Mouse (Mus musculus): ENCODE measurements around the gene Zfp72. TPM values are rescaled to one million over a fixed set of nuclear protein-coding genes. Genes with fewer than 3 reads are reported as not detected.

Zfp72 gene
- total RNA-seq (2012; rRNA removed) (1.6 and 2.2 TPM in 2 replicates), polyA plus RNA-seq (2012; ENCODE audit: insufficient read depth in 1 of 2, insufficient read length in 2 of 2, low read depth in 1 of 2, low replicate concordance in 2 of 2, missing spikeins in 1 of 2) (1 to 10 TPM in 1 of 2 experiments, not detected in 1; 2.0 TPM)

DNA sequence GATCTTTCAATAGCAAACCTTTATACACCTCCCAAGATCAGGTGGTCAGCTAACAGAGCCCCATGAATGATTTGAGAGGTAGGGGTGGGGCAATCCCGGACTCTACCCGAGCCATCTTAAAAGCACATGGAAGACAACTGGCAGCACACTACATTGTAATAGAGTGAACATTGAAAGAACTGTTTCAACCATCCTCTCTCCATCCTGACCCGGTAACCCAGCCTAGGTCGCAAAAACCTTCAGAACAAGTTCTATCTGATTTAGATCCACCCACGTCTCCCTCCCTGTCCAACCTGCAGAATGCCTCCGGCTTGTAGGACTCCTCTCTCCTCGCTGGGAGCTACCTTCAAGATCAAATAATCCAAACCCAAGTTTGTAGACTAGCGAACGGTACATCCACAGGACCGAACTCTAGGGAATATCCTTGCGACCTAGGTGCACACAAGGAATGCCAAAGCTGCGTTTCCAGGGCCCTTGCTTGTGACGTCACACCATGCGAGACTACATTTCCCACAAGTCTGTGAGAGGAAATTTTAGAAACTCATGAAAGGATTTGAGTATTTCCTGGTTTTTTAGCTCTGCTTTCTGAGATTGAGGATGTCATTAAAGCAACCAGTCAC lies at the start of gene Zfp72:
Zfp72 (minus strand) TSS at position 466 of the 620 bp plus-strand sequence.
- H3K4me1 ChIP-seq (ENCODE audit: control insufficient read depth in 1 of 2, insufficient read depth in 2 of 2, low read length in 2 of 2), result no peaks in the 10 kb centered on the region
- peak within 1 kb of the TSS; percentile 67 for H3K9ac ChIP-seq (ENCODE audit: control insufficient read depth, low read depth, low read length, poor library complexity, severe bottlenecking)
- TF ChIP-seq RCOR1 (IDR thresholded peaks at IDR 0.05; ENCODE audit: low read depth, low read length) (peak; percentile 82), MAX (IDR thresholded peaks at IDR 0.05; ENCODE audit: low read length) (peak; percentile 60), ETS1 (IDR thresholded peaks at IDR 0.05; ENCODE audit: low read depth, low read length) (no peak), KAT2A (conservative IDR thresholded peaks at IDR 0.05; ENCODE audit: low read depth, low read length) (peak; percentile 74), ELF1 (IDR thresholded peaks at IDR 0.05; ENCODE audit: low read depth, low read length) (peak; percentile 88), MXI1 (IDR thresholded peaks at IDR 0.05; ENCODE audit: low read depth, low read length) (peak; percentile 82), GATA1 (IDR thresholded peaks at IDR 0.05; ENCODE audit: low read depth, low read length) (peak; percentile 19; the same call in 1 of the 2 replicates), TBP (IDR thresholded peaks at IDR 0.05; ENCODE audit: low read depth, low read length) (peak; percentile 60; the same call in 1 of the 2 replicates), SMC3 (IDR thresholded peaks at IDR 0.05; ENCODE audit: low read depth, low read length) (no peak), CTCF (IDR thresholded peaks at IDR 0.05 in 2 of 3, conservative IDR thresholded peaks at IDR 0.05 in 1 of 3; ENCODE audit: control insufficient read depth in 1 of 3, insufficient read depth in 1 of 3, low read depth in 2 of 3, low read length in 3 of 3, poor library complexity in 1 of 3, severe bottlenecking in 1 of 3) (no peak), GABPA (IDR thresholded peaks at IDR 0.05; ENCODE audit: low read depth, low read length) (no peak), MYC (IDR thresholded peaks at IDR 0.05; ENCODE audit: low read depth, low read length) (0 out of 2 replicates have a peak, but pooled peaks have one; percentile 63), SIN3A (IDR thresholded peaks at IDR 0.05; ENCODE audit: low read length) (peak; percentile 95), POLR2A (IDR thresholded peaks at IDR 0.05; ENCODE audit: control insufficient read depth in 1 of 2, insufficient read depth in 1 of 2, low read depth in 1 of 2, low read length in 2 of 2, poor library complexity in 1 of 2) (peak; percentile 46; a peak in 2 of 4 replicates), USF1 (IDR thresholded peaks at IDR 0.05; ENCODE audit: low read depth, low read length) (no peak), NELFE (IDR thresholded peaks at IDR 0.05; ENCODE audit: low read depth, low read length) (peak; percentile 50), POLR2AphosphoS2 (IDR thresholded peaks at IDR 0.05; ENCODE audit: low read length) (no peak), HCFC1 (IDR thresholded peaks at IDR 0.05; ENCODE audit: low read depth, low read length) (peak; percentile 99), NRF1 (IDR thresholded peaks at IDR 0.05; ENCODE audit: insufficient read depth, low read depth, low read length, poor library complexity, severe bottlenecking) (no peak)
- DNase-seq (ENCODE audit: low read depth, low spot score), result peak; percentile 88
- H3K79me2 ChIP-seq (ENCODE audit: control insufficient read depth, insufficient read depth, low read length, poor library complexity), result peaks cover 2% of the 10 kb centered on the region; the same call in 1 of the 2 replicates
- H3K36me3 ChIP-seq (ENCODE audit: control insufficient read depth in 1 of 2, insufficient read depth in 2 of 2, low read length in 2 of 2), result peaks cover 0 to 2% of the 10 kb centered on the region in 2 experiments; a peak in 2 of 4 replicates
- no peak within 1 kb of the TSS; the same call in 1 of the 2 replicates for H3K27ac ChIP-seq (ENCODE audit: control insufficient read depth, low read depth, low read length)
- H3K4me3 ChIP-seq (ENCODE audit: control insufficient read depth in 1 of 2, insufficient read depth in 1 of 2, low read depth in 2 of 2, low read length in 2 of 2), result peak within 1 kb of the TSS; percentile 96 to 99
- H3K9me3 ChIP-seq (replicated peaks; ENCODE audit: insufficient read depth, low read length), result no peaks in the 10 kb centered on the region
- H3K27me3 ChIP-seq (ENCODE audit: control insufficient read depth in 1 of 2, insufficient read depth in 2 of 2, low read length in 2 of 2), result peaks cover 2% of the 10 kb centered on the region in 2 experiments; a peak in 2 of 4 replicates

DNA sequence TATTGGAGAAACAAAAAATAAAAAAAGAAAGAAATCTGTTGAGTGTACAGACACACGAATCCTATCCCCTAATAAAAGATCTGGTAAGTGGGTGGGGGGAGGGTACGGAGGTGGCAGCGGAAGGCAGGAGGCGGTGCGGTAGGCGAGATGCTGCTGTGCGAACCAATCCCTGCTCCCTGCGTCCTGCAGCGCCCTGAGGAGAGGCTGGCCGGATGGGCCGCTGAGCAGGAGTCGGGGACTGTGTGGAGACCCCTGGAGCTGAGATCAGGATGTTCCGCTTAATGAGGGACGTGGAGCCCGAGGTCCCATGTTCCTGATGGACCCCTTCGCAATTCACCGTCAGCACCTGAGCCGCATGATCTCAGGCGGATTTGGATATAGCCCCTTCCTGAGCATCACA lies 49.3 kb upstream of the Zfp72 start:
- Histone ChIP-seq H3K9me3 (replicated peaks; ENCODE audit: insufficient read depth, low read length) (no peaks in the 10 kb centered on the region), H3K36me3 (ENCODE audit: control insufficient read depth in 1 of 2, insufficient read depth in 2 of 2, low read length in 2 of 2) (no peaks in the 10 kb centered on the region), H3K4me1 (ENCODE audit: control insufficient read depth in 1 of 2, insufficient read depth in 2 of 2, low read length in 2 of 2) (no peaks in the 10 kb centered on the region), H3K27ac (ENCODE audit: control insufficient read depth, low read depth, low read length) (no peak overlapping the region), H3K4me3 (ENCODE audit: control insufficient read depth in 1 of 2, insufficient read depth in 1 of 2, low read depth in 2 of 2, low read length in 2 of 2) (no peak overlapping the region), H3K79me2 (ENCODE audit: control insufficient read depth, insufficient read depth, low read length, poor library complexity) (no peaks in the 10 kb centered on the region), H3K27me3 (ENCODE audit: control insufficient read depth in 1 of 2, insufficient read depth in 2 of 2, low read length in 2 of 2) (no peaks in the 10 kb centered on the region), H3K9ac (ENCODE audit: control insufficient read depth, low read depth, low read length, poor library complexity, severe bottlenecking) (no peak overlapping the region)
- DNase-seq (ENCODE audit: low read depth, low spot score), result no peak
- TF ChIP-seq MAFK (IDR thresholded peaks at IDR 0.05; ENCODE audit: borderline replicate concordance, low read depth, low read length) (no peak), NRF1 (IDR thresholded peaks at IDR 0.05; ENCODE audit: insufficient read depth, low read depth, low read length, poor library complexity, severe bottlenecking) (no peak), MAX (IDR thresholded peaks at IDR 0.05; ENCODE audit: low read length) (no peak), ZMIZ1 (IDR thresholded peaks at IDR 0.05; ENCODE audit: low read depth, low read length) (no peak), EP300 (IDR thresholded peaks at IDR 0.05; ENCODE audit: low read depth in 1 of 2, low read length in 2 of 2) (no peak), MYB (IDR thresholded peaks at IDR 0.05; ENCODE audit: low read depth, low read length) (no peak), SMC3 (IDR thresholded peaks at IDR 0.05; ENCODE audit: low read depth, low read length) (no peak), SIN3A (IDR thresholded peaks at IDR 0.05; ENCODE audit: low read length) (no peak), MYC (IDR thresholded peaks at IDR 0.05; ENCODE audit: low read depth, low read length) (no peak), ZKSCAN1 (IDR thresholded peaks at IDR 0.05; ENCODE audit: low read depth, low read length) (no peak), USF1 (IDR thresholded peaks at IDR 0.05; ENCODE audit: low read depth, low read length) (no peak), JUND (IDR thresholded peaks at IDR 0.05; ENCODE audit: low read depth, low read length) (no peak), NELFE (IDR thresholded peaks at IDR 0.05; ENCODE audit: low read depth, low read length) (no peak), POLR2AphosphoS5 (IDR thresholded peaks at IDR 0.05; ENCODE audit: borderline replicate concordance, low read depth, low read length) (no peak), CTCF (IDR thresholded peaks at IDR 0.05 in 2 of 3, conservative IDR thresholded peaks at IDR 0.05 in 1 of 3; ENCODE audit: control insufficient read depth in 1 of 3, insufficient read depth in 1 of 3, low read depth in 2 of 3, low read length in 3 of 3, poor library complexity in 1 of 3, severe bottlenecking in 1 of 3) (no peak)
